Mouse (Mus musculus): ENCODE measurements around the gene Pias1.

Pias1 gene

DNA sequence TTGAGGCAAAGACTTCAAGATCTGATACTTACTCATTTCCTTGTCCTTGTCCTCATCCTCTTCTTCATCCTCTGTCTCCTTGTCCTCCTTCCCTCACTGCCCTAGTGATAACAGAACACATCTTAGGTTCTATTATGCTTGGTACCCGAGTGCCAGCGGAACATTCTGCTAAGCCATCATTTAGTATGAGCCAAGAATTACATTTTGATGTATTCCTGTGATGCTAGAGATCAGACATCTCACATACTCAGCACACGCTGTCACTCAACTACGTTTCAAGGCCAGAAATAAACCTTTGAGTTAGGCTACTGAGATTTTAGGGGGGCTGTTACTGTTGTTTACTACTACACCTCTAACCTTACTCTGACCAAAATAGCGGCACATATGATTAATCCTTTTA is at the start of gene Pias1:
TSS of gene Pias1 (minus strand) at position 101 of the 400 bp plus-strand sequence.
- in situ Hi-C loops (cut with MboI; ENCODE audit: low sequenced_read_pairs): no loop called here

DNA sequence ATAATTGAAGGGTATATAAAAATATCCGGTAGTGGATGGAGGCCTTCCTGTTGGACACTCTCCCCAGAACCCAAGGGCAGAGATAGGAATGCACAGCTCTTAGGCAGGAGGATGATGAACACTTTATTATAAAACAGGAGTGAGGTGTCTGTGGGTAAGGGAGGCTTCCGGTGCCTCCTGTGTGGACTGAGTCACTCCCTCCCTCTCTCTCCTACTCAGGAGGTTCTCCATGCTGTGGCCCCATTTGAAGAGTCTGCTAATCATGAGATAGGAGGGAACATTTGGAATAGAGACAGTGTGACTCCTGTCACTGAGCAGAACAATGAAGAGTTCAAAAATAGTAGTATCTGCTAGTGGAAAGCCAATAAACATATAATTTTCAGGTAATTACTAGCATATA is 47.7 kb upstream of the Pias1 start:
- in situ Hi-C loops (cut with MboI; ENCODE audit: low sequenced_read_pairs): no loop called here

DNA sequence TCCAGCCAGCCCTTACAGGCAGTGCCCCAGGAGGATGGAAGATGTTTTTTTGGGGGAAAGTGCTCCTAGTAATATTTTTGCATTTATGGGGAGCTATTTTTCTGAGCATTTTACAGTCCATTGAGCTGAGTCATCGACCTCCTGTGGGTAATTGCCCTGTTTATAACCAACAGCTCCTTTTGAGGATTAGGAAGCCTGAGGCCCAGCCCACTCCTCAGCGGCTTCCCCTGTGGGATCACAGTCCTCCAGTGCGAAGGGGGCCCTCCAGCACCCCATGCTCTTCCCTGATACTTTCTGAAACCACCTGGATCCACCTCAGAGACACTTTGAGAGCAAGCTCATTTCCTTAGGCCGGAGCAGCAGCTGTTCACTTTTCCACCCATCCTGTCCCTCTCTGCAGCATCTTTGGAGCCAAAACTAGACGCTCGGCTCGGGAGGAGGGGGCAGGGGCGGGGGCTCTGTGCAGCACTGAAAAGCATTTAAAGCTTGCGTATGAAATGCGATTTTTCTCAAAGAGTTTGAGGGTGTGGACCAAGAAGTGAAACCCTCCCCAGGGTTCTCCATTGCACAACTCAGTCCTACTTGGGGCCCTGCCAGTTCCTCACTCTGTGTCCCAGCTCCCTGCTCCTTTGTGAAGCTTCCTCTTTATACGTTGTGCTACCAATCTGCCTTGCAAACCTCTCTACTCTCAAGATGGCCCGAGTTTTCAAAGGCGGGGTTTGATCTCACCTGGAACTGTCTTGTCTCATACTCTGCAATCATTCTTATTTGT is 43.5 kb upstream of the Pias1 start:
- in situ Hi-C loops (cut with MboI; ENCODE audit: low sequenced_read_pairs): no loop called here

DNA sequence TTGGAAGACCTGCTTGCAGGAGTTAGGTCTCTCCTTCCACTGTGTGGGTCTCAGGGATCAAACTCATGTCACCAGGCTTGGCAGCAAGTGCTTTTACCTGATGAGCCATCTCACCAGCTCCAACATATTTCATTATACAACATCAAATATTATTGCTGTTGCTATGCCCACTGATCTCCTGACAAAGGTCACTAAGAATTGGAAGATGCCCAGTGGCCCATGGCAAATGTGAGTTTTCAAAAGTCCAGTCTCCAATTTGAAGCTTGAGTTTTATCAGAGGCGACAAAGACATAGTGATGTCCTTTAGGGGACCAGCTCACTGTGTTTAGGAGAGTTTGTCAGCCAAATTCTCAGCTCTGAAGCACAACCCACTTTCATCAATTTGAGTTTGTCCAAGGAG is 34.8 kb upstream of the Pias1 start:
- in situ Hi-C loops (cut with MboI; ENCODE audit: low sequenced_read_pairs): no loop called here

DNA sequence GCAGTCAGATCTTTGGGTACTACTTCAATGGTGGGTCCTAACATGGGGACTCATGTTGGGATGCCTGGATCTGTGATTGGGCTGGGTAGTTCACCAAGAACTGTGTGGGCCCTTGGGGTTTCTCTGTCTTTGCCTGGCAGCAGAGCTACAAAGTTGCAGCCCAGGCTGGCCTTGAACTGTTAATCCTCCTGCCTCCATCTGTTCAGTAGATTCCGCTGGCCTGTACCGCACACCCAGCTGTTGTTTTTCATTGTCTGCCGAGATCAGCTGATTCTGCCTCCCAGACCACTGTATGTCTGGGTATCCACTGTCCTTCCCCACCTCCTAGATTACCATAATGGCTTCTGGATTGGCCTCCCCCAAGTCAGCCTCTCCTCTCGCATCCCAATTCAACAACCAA is 19.6 kb upstream of the Pias1 start:
- in situ Hi-C loops (cut with MboI; ENCODE audit: low sequenced_read_pairs): no loop called here

DNA sequence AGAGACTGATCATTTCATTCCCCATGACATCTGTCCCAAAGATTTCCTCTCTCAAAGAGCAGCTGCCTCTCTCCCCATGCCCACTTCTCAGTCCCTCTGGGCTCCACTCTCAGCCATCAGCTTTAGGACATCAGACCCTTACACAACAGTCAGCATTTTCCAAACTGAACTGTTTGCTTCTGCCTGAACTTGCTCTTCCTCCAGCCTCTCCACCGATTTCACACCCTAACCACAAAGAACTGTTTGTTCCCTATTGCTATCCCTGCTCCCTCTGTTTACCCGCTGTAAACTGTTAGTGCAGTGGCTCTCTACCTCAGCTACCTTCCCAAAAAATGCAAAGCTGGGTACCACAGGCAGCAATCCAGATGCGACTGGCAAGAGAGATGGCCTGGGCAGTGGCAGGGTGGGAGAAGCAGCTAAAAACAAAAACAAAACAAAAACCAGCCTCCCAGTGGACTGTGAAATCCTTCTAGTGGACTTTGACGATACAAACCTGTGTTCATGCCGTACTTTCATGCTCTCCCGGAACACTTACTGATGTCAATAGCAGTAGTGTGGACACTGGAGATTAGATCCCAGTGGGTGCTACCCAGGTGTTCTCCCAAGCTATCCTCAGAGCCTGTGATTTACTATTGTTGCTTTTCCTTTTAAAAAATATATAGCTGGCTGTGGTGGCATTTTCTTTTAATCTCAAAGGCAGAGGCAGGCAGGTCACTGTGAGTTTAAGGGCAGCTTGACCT is 18.5 kb upstream of the Pias1 start:
- in situ Hi-C loops (cut with MboI; ENCODE audit: low sequenced_read_pairs): no loop called here

DNA sequence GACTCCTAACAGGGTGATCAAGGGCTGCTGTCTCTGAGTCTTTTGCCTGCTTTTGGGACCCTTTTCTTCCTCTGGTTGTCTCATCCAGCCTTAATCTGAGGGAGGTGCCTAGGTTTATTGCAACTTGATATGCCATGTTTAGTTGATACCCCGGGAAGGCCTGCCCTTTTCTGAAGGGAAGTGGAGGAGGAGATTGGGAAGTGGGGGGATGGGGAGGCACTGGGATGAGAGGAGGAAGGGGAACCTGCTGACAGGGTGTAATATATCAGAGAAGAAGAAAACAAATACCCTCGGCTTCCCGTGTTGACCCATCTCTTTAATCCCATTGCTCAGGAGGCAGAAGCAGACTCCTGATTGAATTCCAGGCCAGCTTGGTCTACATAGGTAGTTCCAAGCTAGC is 10.8 kb upstream of the Pias1 start:
- in situ Hi-C loops (cut with MboI; ENCODE audit: low sequenced_read_pairs): no loop called here

DNA sequence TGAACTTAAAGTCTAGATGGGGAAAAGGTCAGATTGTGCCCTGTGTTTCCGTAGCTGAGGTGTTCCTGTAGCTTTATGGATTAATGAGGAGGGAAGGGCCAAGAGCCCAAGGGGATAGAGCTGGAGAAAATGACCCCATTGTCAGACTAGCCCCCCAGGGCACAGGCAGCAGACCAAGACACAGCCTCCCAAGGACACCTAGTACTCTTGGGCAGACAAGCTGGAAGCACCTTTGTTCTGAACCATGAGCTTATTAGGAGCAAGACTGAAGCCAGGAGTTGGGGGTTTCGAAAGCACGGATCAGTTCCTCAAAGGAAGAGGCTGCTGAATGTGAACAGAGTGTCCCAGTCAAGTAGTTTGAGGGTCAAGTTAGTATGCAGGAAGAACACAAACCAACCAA is 9.9 kb upstream of the Pias1 start:
- in situ Hi-C loops (cut with MboI; ENCODE audit: low sequenced_read_pairs): no loop called here

DNA sequence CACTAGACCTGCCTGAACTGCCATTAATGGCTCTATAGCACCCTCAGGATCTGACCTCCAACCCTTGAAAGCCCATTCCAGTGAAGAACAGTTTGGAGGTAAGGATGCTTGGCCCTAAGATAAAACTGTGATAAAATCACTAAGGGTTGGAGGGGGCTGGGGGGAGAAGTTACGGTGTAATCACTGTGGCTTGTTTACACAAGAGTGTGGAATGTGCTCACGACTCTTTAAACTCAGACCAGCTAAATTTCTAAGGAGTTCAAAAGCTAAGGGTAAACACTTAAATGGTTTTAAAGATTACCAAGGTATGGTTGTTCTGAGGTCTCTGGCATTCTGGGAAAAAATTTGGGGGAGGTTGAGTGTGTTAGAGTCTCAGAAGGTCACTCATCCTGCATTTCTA is 7.5 kb upstream of the Pias1 start:
- in situ Hi-C loops (cut with MboI; ENCODE audit: low sequenced_read_pairs): no loop called here

DNA sequence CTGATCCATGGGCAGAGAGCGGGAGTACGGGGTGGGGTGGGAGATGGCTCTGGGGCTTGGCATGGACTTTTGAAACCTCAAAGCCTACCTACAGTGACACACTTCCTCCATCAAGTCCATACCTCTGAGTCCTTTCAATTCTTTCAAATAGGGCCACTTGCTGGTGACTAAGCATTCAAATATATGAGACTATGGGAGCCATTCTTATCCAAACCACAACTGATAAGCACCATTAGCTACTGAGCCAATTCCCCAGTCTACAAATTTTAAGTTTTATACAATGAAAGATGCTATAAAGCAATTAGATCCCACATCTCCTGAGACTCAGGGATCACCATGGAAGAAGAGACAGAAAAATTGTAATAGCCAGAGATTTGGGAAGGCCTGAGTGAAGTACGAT is 2.4 kb upstream of the Pias1 start:
- in situ Hi-C loops (cut with MboI; ENCODE audit: low sequenced_read_pairs): no loop called here

DNA sequence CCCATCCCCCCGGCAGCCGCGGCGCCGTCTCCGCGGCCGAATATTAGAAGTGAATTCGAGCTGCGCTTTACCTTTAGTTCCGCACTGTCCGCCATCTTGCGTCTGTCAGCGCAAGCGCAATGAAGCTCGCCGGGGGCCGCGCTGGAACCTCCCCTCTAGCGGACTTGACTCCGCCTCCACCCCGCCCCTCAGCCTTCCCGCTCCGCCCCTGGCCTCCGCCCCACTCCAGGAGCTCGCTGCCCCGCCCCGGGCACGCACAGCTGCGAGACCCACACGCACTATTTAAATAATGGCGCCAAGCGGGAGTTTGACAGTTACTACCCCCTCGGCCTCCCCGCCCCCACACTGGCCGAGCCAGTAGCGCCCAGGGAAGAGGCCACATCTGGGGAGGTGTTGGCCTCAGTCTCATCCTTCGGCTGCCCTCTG is 6.9 kb downstream of the Pias1 start:
- in situ Hi-C loops (cut with MboI; ENCODE audit: low sequenced_read_pairs): no loop called here

DNA sequence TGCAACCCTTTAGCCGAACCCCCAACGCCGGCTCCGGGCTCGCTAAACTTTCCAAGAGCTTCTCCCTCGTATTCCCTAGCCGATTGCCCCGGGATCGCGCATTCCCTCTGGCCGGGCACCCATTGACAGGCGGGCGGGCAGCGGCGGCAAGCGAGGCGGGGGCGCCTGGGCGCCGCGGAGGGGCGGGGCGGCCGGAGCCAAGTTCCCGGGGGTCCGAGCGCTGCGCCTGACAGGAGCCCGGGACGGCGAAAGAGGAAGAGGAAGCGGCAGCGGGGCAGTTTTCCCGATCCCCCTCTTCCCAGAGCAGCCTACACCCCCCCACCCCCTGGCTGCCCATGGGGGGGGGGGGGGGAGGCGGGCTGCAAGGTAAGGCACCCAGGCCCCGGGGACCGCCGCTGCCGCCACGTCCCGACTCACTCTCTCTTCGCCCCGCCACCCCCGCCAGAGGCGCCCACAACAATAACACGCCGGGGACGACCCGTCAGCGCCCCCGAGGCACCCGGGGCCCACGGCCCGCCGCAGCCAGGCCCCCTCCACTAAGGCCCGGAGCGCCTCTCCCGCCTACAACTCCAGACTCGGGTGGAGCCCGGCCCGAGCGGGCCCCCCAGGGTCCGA is 7.5 kb downstream of the Pias1 start:
- in situ Hi-C loops (cut with MboI; ENCODE audit: low sequenced_read_pairs): no loop called here

DNA sequence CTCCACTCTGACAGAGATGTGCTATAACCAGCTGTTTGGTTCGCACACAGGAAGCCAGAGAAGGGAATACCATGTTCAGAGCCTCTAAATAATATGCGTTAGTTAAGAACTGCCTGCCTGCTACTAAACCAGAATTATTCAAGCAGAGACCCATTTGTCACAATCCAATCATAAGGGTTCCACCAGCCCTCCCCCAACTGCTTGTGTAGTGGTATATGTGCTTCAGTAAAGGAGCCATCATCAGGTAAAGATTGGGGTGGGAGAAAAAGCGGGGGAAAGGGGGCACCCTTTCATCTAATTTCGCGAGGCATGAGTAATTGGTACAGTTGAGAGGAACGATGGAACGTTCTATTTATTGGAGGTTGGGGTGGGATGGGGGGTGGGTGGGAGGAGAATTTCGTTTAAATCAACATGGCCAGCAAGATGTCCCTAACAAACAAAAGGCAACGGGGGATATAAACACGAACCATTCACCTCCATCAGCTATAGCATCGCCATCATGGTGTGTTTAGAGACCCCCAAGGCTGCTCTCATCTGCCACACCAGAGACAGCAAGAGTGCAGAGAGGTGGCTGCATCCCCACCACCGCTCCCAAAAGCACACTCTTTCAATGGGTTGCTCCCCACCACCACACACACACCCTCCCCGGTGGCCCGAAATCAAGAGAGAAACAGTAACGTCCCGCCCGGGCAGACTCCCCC is 8.1 kb downstream of the Pias1 start:
- in situ Hi-C loops (cut with MboI; ENCODE audit: low sequenced_read_pairs): no loop called here

DNA sequence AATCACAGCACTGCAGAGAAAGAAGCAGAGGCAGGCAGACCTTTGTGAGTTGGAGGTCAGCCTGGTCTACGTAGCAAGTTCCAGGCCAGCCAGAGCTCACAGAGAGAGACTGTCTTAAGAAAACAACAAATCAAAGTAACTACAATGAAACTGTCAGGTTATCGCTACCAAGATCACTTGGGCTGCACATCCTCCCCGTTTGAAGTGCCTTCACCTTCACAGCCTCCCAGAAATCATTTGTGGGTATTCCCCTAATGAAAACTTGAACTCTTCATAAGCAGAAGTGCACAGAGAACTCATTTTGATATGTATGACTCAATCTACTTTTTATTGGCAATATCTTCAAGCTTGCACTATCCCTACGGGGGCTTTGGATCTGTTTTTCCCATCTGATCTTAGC is 10.6 kb downstream of the Pias1 start:
- in situ Hi-C loops (cut with MboI; ENCODE audit: low sequenced_read_pairs): no loop called here

DNA sequence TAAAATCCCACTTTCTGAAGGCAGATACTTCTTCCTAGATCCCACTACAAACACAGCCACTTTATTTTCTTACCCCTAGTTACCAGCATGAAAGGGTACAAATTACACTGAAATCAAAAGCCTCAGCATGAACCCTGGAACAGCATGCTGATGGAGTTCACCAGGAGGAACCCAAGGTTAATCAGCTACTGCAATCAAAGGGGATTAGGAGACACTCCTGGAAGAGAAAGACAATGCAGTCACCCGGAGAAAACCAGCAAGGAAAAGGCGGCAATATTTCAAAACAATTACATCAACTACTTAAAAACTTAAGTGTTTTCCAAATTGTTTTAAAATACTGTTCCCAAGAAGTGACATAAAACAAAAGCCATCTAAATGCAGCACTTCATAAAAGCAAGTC is 11.9 kb downstream of the Pias1 start:
- in situ Hi-C loops (cut with MboI; ENCODE audit: low sequenced_read_pairs): no loop called here

DNA sequence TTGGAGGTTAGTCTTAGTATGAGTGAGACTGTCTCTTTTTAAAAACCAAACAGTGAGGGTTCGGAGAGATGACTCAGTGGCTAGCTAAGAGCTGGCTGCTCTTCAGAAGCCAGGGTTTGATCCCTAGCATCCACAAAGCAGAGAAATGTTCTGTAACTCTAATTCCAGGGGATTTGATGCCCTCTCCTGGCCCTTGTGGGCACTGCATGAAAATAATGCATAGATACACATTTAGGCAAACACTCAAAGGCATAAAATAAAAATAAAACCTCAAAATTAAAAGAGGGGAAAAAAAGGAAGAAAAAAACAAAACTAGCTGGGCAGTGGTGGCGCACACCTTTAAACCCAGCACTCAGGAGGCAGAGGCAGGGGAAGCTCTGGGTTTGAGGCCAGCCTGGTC is 13.3 kb downstream of the Pias1 start:
- in situ Hi-C loops (cut with MboI; ENCODE audit: low sequenced_read_pairs): no loop called here

DNA sequence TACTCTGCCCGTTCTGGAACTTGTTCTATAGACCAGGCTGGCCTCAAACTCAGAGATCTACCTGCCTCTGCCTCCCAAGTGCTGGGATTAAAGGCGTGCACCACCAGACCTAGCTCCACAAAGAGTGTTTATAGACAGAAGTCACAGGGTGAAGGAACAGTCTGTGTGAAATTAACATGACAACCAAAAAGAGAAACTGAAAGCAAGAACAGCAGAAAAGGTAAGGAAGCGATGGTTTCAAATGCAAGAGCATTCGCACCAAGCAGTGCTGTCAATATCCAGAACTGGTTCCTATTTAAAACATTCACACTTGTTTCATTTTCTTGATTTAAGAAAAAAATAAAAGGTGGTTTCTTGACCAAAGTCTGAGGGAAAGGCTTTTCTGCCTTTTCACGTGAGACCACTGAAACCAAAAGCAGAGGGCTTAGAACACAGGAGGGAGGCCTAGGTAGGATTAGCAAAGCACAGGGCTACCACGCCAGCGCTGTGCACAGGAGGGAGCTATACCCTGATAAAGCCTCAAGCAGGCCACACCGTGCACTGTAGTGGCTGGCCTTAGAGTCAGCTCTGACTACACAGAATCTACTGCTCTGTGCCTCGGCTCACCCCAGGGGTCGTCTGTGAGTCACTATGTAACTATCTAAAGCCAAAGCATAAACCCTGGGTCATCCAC is 15.5 kb downstream of the Pias1 start:
- in situ Hi-C loops (cut with MboI; ENCODE audit: low sequenced_read_pairs): no loop called here

DNA sequence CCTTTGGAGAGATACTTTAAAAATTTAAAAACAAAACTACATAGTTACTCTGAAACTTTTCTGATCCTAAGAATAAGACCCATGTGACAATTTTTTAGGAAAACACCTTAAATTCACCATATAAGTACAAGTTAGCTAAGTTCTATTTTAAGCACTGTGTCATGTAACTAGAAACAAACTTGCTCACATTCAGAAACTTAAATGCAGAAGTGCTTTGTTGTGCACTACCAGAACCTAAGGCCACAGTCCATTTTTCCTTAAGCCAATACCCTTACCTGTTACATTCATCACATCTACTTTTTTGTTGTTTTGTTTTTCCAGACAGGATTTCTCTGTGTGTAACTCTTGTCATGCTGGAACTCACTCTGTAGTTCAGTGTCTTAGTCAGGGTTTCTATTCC is 17.4 kb downstream of the Pias1 start:
- in situ Hi-C loops (cut with MboI; ENCODE audit: low sequenced_read_pairs): no loop called here

DNA sequence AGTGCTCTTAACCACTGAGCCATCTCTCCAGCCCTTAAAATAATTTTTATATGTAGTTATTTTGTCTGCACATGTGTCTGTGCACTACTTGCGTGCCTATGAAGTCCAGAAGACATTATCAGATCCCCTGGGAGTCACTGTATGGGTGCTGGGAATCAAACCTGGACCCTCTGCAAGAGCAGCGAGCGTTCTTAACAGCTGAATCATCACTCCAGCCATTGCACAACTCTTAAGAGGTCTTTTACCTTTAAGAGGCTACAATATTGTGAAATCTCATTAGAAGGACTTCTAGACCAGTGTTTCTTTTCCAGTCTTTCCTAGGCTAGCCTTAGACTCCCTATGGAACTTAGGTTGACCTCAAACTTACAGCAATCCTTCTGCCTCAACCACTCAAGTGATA is 21.7 kb downstream of the Pias1 start:
- in situ Hi-C loops (cut with MboI; ENCODE audit: low sequenced_read_pairs): no loop called here

DNA sequence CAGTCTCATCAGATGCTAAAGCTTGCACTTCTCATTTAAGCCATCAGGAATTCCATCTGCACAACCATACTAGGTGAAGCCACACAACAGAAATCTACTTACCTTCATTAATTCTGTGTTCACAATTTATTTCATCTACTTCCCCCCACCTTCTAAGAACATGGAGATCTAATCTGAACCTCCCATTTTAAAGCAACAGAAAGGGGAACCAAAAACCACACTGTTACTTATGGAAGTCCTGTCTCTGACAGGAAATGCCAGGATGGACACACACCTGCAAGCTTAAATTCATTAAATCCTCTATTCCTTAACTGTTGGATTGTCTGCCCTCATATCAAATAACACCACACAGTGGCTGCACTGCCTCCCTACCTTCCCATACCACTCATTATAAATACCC is 35.0 kb downstream of the Pias1 start:
- in situ Hi-C loops (cut with MboI; ENCODE audit: low sequenced_read_pairs): no loop called here

DNA sequence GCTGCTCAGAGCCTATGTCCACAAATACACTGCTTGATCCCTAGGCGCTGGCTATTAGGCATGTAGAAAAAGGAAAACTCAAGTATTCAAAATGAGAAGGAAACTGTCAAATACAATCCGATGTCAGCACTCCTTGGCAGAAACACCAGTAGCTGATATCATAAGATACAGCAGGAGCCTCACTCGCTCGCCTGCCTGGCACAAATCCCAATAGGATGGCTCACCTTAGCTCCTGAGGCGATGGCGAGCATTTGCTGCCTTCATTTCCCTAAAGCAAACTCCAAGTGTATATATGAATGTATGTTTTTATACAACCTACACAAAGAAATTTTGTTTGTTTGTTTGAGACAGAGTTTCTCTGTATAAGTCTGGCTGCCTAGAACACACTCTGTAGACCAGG is 42.4 kb downstream of the Pias1 start:
- in situ Hi-C loops (cut with MboI; ENCODE audit: low sequenced_read_pairs): no loop called here

All from CH12F3 (cell line).